Mouse (Mus musculus): ENCODE measurements around the gene Kirrel3.

DNA sequence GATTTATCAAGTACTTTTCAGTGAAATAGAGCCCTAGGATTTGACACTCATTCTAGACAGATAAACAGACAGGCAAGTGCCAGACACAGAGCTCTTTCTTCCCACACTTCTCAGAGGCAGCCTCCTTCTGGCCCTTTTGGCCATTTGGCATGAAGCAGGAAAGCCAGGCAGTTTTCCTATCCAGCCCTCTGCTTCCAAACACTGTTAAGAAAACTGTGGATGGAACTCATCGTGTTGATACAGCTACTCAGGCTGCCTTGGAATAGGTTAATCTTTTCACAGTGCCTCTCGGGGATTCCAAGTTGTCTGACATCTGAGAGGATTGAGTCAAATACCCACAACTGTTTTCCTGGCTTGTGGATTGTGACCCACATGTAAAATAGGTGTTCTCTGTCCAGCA lies 401.5 kb downstream of the Kirrel3 start:
- TF ChIP-seq GATA1 (IDR thresholded peaks at IDR 0.05; ENCODE audit: borderline replicate concordance, low read length) (no peak), FLI1 (IDR thresholded peaks at IDR 0.05; ENCODE audit: low read length) (no peak)

Data from megakaryocyte, embryonic 14.5 days (primary cell).